8 mouse cellular contexts compared by ENCODE assay signal in the genomic region with DNA sequence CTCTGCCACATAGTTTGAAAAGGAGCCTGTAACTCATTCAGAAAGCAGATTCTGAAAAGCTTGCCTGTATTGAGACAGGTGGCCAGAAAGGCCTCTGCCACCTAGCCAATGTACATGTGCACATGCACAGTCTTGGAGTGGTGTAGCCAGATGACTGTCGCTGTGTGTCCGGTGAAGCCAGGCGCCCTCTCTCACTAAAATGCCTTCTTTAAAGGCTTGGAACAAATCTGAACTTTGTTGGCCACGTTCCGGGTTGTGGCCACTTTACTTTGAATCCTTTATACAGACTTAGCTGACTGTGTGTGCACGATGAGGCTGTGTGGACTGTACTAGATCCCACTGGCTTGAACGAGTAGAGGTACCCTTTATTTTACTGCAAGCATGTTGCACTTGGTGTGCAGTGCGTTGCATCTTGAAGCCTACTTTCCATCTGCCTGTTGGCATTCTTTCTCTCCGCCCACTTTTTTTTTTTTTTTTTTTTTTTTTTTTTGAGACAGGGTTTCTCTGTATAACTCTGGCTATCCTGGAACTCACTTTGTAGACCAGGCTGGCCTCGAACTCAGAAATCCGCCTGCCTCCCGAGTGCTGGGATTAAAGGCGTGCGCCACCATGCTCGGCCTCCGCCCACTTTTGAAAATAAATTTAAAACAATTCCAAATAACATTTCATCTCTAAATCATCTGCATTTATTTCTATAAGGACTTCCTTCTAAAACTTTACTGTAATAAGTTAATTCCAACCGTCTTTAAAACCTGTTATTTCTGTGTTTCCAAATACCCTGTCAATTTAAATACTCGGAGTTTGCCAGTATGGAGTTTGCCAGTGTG. TPM values are rescaled to one million over a fixed set of nuclear protein-coding genes. Genes with fewer than 3 reads are reported as not detected.
DNase-seq lines count a peak whose midpoint lies in the region; ATAC-seq and TF ChIP-seq lines count a peak whose summit lies in the region.
"Had no signal": no experiment of that assay in that cellular context is flagged by ENCODE, and none has a peak within 500 bp of the region (broad histone marks: within the 10 kb centered on the region; RNA-seq: fewer than 3 reads in every experiment).

No protein-coding gene starts in this region.

- peak overlapping the region; percentile 83 for H3K4me3 ChIP-seq in forebrain, embryonic 13.5 days
- H3K4me3 ChIP-seq in midbrain, embryonic 10.5 days, result peak overlapping the region; percentile 91

- peak overlapping the region; percentile 90 for H3K4me2 ChIP-seq in forebrain, embryonic 13.5 days

- no peak for TF ChIP-seq POLR2A in brain, embryonic 14.5 days (IDR thresholded peaks at IDR 0.05; ENCODE audit: borderline replicate concordance, extremely low read depth, insufficient read depth, insufficient read length, poor library complexity, severe bottlenecking)

- TF ChIP-seq CTCF in brain, embryonic 14.5 days (IDR thresholded peaks at IDR 0.05; ENCODE audit: borderline replicate concordance, extremely low read depth, insufficient read depth, insufficient read length), result no peak

- ATAC-seq in forebrain, embryonic 13.5 days, result no peak

- peak overlapping the region; percentile 98 for H3K27ac ChIP-seq in forebrain, embryonic 13.5 days
- H3K27ac ChIP-seq in midbrain, embryonic 10.5 days (replicated peaks), result peak overlapping the region; percentile 98

- H3K27me3 ChIP-seq in forebrain, embryonic 13.5 days, result no peaks in the 10 kb centered on the region
- no peaks in the 10 kb centered on the region for H3K27me3 ChIP-seq in midbrain, embryonic 10.5 days (ENCODE audit: low read depth, poor library complexity, severe bottlenecking)

- WGBS in forebrain, embryonic 13.5 days, result 57% methylated on average over 18 of the region's 18 CpGs
- WGBS in midbrain, embryonic 10.5 days, result 61% methylated on average over 18 of the region's 18 CpGs

- peaks cover 12% of the 10 kb centered on the region for H3K4me1 ChIP-seq in forebrain, embryonic 13.5 days
- peaks cover 21% of the 10 kb centered on the region for H3K4me1 ChIP-seq in midbrain, embryonic 10.5 days

- H3K9ac ChIP-seq in forebrain, embryonic 13.5 days, result peak overlapping the region; percentile 93

- peaks cover 46% of the 10 kb centered on the region for H3K36me3 ChIP-seq in forebrain, embryonic 13.5 days (ENCODE audit: poor library complexity, severe bottlenecking)
- peaks cover 60% of the 10 kb centered on the region for H3K36me3 ChIP-seq in midbrain, embryonic 10.5 days

- no peaks in the 10 kb centered on the region for H3K9me3 ChIP-seq in forebrain, embryonic 13.5 days (replicated peaks)
- H3K9me3 ChIP-seq in midbrain, embryonic 10.5 days (replicated peaks), result no peaks in the 10 kb centered on the region; the same call in 1 of the 2 replicates

- peak; percentile 16 for DNase-seq in right cerebral cortex, postnatal 14 days
- no peak for DNase-seq in right cerebral cortex, postnatal 25 days
- peak; percentile 55 for DNase-seq in brain, embryonic 14.5 days (ENCODE audit: low read depth)
- peak; percentile 35 for DNase-seq in kidney, adult 18-20 months
- DNase-seq in midbrain, embryonic 10.5 days (ENCODE audit: low spot score), result peak; percentile 32
- DNase-seq in yolk sac, embryonic 10.5 days (ENCODE audit: low spot score), result peak; percentile 23

RNA-seq across cellular contexts. Expression of a gene that starts 1.0 kb away (rescaled TPM):
- polyA plus RNA-seq in brain, embryonic 14.5 days (2012; rRNA removed), result 27.5 and 32.9 TPM in 2 replicates
- polyA plus RNA-seq in forebrain, embryonic 13.5 days (2015; fragmentation: Nextera tagmentation; extraction: Ambion mirVana), result 44.7 and 45.4 TPM in 2 replicates
- 42.4 and 44.6 TPM in 2 replicates for polyA plus RNA-seq in midbrain, embryonic 10.5 days (2016; fragmentation: Nextera tagmentation; extraction: Ambion mirVana)

RNA-seq across cellular contexts. Expression of a gene that starts 1.1 kb away (rescaled TPM):
- 68.0 and 96.9 TPM in 2 replicates for polyA plus RNA-seq in brain, embryonic 14.5 days (2012; rRNA removed)
- 117 and 121 TPM in 2 replicates for polyA plus RNA-seq in forebrain, embryonic 13.5 days (2015; fragmentation: Nextera tagmentation; extraction: Ambion mirVana)
- polyA plus RNA-seq in midbrain, embryonic 10.5 days (2016; fragmentation: Nextera tagmentation; extraction: Ambion mirVana), result 163 and 180 TPM in 2 replicates

RNA-seq across cellular contexts. Expression of a gene that starts 19.1 kb away (rescaled TPM):
- polyA plus RNA-seq in brain, embryonic 14.5 days (2012; rRNA removed), result 0.49 and 1.3 TPM in 2 replicates
- polyA plus RNA-seq in forebrain, embryonic 13.5 days (2015; fragmentation: Nextera tagmentation; extraction: Ambion mirVana), result 0.05 and 0.15 TPM in 2 replicates
- polyA plus RNA-seq in midbrain, embryonic 10.5 days (2016; fragmentation: Nextera tagmentation; extraction: Ambion mirVana), result 0.11 and 0.14 TPM in 2 replicates

RNA-seq across cellular contexts. Expression of a gene that starts 22.2 kb away (rescaled TPM):
- not detected in 2 replicates for polyA plus RNA-seq in brain, embryonic 14.5 days (2012; rRNA removed)
- 0.72 TPM in 1 of 2 replicates, not detected in the other for polyA plus RNA-seq in forebrain, embryonic 13.5 days (2015; fragmentation: Nextera tagmentation; extraction: Ambion mirVana)
- 0.36 and 0.56 TPM in 2 replicates for polyA plus RNA-seq in midbrain, embryonic 10.5 days (2016; fragmentation: Nextera tagmentation; extraction: Ambion mirVana)
- polyA plus RNA-seq: gonadal fat pad, adult 2 months had no signal

RNA-seq across cellular contexts. Expression of a gene that starts 43.7 kb away (rescaled TPM):
- 103 and 115 TPM in 2 replicates for polyA plus RNA-seq in brain, embryonic 14.5 days (2012; rRNA removed)
- 98.1 and 100.0 TPM in 2 replicates for polyA plus RNA-seq in forebrain, embryonic 13.5 days (2015; fragmentation: Nextera tagmentation; extraction: Ambion mirVana)
- 101 and 117 TPM in 2 replicates for polyA plus RNA-seq in midbrain, embryonic 10.5 days (2016; fragmentation: Nextera tagmentation; extraction: Ambion mirVana)
